Mouse (Mus musculus): ENCODE data around the gene Mettl21a. TPM values are rescaled to one million over a fixed set of nuclear protein-coding genes. Genes with fewer than 3 reads are reported as not detected.
A peak's percentile ranks its signal among the peaks of the same experiment; 100 is the strongest.

Mettl21a gene
- 6.7 and 7.4 TPM in 2 replicates for polyA plus RNA-seq (2015; fragmentation: Nextera tagmentation; extraction: Ambion mirVana)

DNA sequence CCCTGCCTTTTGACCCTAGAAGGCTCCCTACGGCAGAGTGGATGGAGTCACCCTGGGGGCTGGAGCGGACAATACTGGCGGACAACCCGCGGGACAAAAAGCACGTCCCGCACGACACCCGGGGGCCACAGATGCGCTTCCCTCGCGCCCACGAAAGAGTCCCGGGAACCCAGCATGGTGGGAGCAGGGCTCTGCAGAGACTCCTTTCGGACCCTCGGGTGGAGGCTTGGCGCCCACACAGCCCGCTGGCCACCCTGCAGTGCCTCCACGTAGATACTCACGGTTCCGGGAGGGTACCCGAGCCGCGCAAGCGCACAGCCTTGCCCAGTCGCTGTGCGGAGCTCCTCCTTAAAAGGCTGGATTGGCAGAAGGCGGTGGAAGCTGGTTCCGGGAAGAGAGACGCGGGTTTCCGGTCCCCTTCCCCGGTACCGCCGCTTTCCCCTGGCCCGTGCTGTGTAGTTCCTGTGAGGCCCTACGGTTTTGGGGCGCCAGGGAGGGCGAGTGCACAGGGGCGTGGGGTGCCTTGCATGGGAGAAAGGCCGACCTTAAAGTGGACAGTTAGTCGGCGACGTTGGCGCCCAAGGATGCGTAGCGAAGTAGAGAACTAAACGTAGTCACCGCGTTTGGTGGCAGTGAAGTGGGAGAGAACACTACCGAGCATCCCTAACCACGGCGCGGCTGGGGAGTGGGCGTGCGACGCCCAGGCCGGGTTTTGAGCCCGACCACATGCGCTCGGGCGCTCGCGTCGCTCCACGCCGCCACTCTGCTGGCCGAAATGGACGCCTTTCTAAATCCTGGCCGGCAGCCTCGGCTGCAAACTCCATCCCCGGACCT is at the start of gene Mettl21a:
Mettl21a (minus strand) TSS at position 362 of the 834 bp plus-strand sequence.
- Histone ChIP-seq H3K4me3 (ENCODE audit: low read depth, low read length) (peak within 1 kb of the TSS; percentile 89), H3K4me2 (ENCODE audit: low read depth, low read length) (peak within 1 kb of the TSS; percentile 85), H3K9ac (replicated peaks) (peak within 1 kb of the TSS; percentile 88), H3K27me3 (ENCODE audit: insufficient read depth, low read length) (no peaks in the 10 kb centered on the region), H3K27ac (ENCODE audit: low read depth) (peak within 1 kb of the TSS; percentile 87), H3K36me3 (replicated peaks; ENCODE audit: insufficient read depth, low read length) (no peaks in the 10 kb centered on the region; the same call in 1 of the 2 replicates), H3K9me3 (ENCODE audit: low read length) (no peaks in the 10 kb centered on the region), H3K4me1 (ENCODE audit: insufficient read depth) (peaks cover 10% of the 10 kb centered on the region; the same call in 1 of the 2 replicates)
- no peak for TF ChIP-seq CTCF (IDR thresholded peaks at IDR 0.05; ENCODE audit: low read depth)
- TF ChIP-seq EP300 (IDR thresholded peaks at IDR 0.05; ENCODE audit: low read depth) = no peak
- DNase-seq = peak; percentile 89
- under 1% methylated on average over 72 of the region's 72 CpGs for WGBS (ENCODE audit: insufficient replicate concordance)
- peak; percentile 95 for ATAC-seq

DNA sequence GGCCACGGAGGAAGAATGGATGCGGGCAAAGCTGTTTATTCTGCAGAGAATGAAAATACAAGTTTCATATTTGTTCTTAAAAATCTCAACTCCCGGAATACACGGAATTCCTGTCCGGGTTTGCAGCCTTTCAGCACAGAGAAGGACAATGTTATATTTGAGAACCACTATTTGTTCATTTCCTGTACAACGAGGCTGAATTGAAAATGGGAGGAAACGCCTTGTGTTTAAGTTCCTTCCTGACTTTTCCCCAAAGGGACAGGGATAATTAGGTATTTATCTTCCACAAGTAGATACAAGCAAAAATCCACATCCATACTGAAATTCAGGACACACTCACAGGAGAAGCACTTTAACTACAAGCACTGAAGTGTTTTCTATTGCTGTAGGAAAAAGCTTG is 41.8 kb upstream of the Mettl21a start:
- no peak for DNase-seq
- Histone ChIP-seq H3K9ac (replicated peaks) (no peak overlapping the region), H3K27me3 (ENCODE audit: insufficient read depth, low read length) (no peaks in the 10 kb centered on the region), H3K4me3 (ENCODE audit: low read depth, low read length) (no peak overlapping the region), H3K27ac (ENCODE audit: low read depth) (peak overlapping the region; percentile 52; the same call in 1 of the 2 replicates), H3K36me3 (replicated peaks; ENCODE audit: insufficient read depth, low read length) (no peaks in the 10 kb centered on the region), H3K9me3 (ENCODE audit: low read length) (no peaks in the 10 kb centered on the region), H3K4me2 (ENCODE audit: low read depth, low read length) (no peak overlapping the region), H3K4me1 (ENCODE audit: insufficient read depth) (no peaks in the 10 kb centered on the region)
- TF ChIP-seq CTCF (IDR thresholded peaks at IDR 0.05; ENCODE audit: low read depth) (no peak), EP300 (IDR thresholded peaks at IDR 0.05; ENCODE audit: low read depth) (0 out of 2 replicates have a peak, but pooled peaks have one; percentile 24)
- 34% methylated on average over 7 of the region's 7 CpGs for WGBS (ENCODE audit: insufficient replicate concordance)
- no peak for ATAC-seq

DNA sequence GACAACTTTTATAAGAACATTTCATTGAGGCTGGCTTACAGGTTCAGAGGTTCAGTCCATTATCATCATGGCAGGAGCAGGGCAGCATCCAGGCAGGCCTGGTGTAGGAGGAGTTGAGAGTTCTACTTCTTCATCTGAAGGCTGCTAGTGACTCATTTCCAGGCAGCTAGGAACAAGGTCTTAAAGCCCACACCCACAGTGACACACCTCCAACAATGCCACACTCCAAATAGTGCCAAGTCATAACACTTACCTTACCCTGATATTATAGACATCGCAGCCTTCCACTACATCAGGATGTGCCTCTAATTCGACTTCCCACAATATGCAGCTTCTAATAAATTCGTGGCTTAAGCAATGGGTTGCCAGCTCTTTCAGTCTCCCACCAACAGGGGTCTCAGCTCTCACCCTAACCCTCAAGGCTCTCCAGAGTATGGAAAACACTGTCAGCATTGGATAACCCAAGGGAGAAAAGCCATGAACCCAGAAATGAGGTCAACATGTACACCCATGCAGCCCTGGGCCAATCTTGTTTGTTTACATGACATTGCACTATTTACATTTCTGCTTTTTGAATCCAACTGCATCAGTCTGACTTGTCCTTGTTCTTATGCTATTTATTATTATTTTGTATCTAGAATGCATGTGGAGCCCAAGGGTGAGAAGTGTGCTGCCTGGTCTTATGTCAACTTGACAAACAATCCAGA is 39.5 kb upstream of the Mettl21a start:
- H3K4me2 ChIP-seq (ENCODE audit: low read depth, low read length) = no peak overlapping the region
- WGBS (ENCODE audit: insufficient replicate concordance) = 70% methylated on average over 3 of the region's 3 CpGs
- H3K27ac ChIP-seq (ENCODE audit: low read depth) = no peak overlapping the region
- TF ChIP-seq EP300 (IDR thresholded peaks at IDR 0.05; ENCODE audit: low read depth) (no peak), CTCF (IDR thresholded peaks at IDR 0.05; ENCODE audit: low read depth) (no peak)
- H3K36me3 ChIP-seq (replicated peaks; ENCODE audit: insufficient read depth, low read length) = no peaks in the 10 kb centered on the region
- ATAC-seq (peak; percentile 63), DNase-seq (no peak)
- no peak overlapping the region for H3K4me3 ChIP-seq (ENCODE audit: low read depth, low read length)
- no peaks in the 10 kb centered on the region for H3K9me3 ChIP-seq (ENCODE audit: low read length)
- H3K4me1 ChIP-seq (ENCODE audit: insufficient read depth) = no peaks in the 10 kb centered on the region
- H3K27me3 ChIP-seq (ENCODE audit: insufficient read depth, low read length) = no peaks in the 10 kb centered on the region
- no peak overlapping the region for H3K9ac ChIP-seq (replicated peaks)

DNA sequence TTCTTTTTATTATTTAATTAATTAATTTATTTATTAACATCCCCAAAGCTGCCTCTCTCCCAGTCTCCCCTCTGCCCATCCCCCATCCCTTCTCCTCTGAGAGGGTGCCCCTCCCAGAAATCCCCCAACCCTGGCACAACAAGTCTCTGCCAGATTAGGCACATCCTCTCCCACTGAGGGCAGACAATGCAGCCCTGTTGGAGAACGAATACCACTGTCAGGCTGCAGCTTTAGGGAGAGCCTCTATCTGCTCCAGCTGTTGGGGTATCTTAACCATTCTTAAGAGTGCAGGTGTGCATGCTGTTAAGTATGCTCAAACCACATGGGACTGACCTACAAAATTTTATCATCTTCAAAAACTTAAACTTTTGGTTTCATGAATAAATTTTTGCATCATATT is 38.4 kb upstream of the Mettl21a start:
- ATAC-seq = no peak
- 50% methylated on average over 1 of the region's 1 CpGs for WGBS (ENCODE audit: insufficient replicate concordance)
- Histone ChIP-seq H3K27ac (ENCODE audit: low read depth) (no peak overlapping the region), H3K4me2 (ENCODE audit: low read depth, low read length) (no peak overlapping the region), H3K4me3 (ENCODE audit: low read depth, low read length) (no peak overlapping the region), H3K9ac (replicated peaks) (no peak overlapping the region), H3K9me3 (ENCODE audit: low read length) (no peaks in the 10 kb centered on the region), H3K36me3 (replicated peaks; ENCODE audit: insufficient read depth, low read length) (no peaks in the 10 kb centered on the region), H3K27me3 (ENCODE audit: insufficient read depth, low read length) (no peaks in the 10 kb centered on the region), H3K4me1 (ENCODE audit: insufficient read depth) (no peaks in the 10 kb centered on the region)
- DNase-seq = no peak
- TF ChIP-seq EP300 (IDR thresholded peaks at IDR 0.05; ENCODE audit: low read depth) (no peak), CTCF (IDR thresholded peaks at IDR 0.05; ENCODE audit: low read depth) (no peak)

DNA sequence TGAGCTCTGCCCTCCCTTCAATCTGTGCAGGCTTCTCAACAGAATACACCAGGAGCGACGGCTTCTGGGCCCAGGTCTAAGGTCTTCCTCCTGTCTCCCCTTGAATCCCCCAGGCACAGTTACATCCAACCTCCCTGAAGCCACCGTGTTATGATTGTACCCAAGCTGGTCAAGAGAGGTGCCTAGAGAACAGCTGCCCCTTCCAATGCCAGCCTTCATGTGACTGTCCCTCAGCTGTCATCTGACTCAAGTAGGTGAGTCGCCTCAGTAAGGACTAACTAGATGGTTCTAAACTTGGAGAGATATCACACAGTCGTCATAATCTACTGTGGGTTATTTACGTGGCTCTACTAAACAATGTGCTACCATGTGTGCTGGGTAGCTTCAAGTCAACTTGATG is 36.7 kb upstream of the Mettl21a start:
- no peak for DNase-seq
- Histone ChIP-seq H3K4me2 (ENCODE audit: low read depth, low read length) (no peak overlapping the region), H3K27ac (ENCODE audit: low read depth) (no peak overlapping the region), H3K4me3 (ENCODE audit: low read depth, low read length) (no peak overlapping the region), H3K36me3 (replicated peaks; ENCODE audit: insufficient read depth, low read length) (no peaks in the 10 kb centered on the region), H3K9me3 (ENCODE audit: low read length) (no peaks in the 10 kb centered on the region), H3K4me1 (ENCODE audit: insufficient read depth) (no peaks in the 10 kb centered on the region), H3K27me3 (ENCODE audit: insufficient read depth, low read length) (no peaks in the 10 kb centered on the region), H3K9ac (replicated peaks) (no peak overlapping the region)
- WGBS (ENCODE audit: insufficient replicate concordance) = 83% methylated on average over 6 of the region's 6 CpGs
- ATAC-seq = no peak
- TF ChIP-seq CTCF (IDR thresholded peaks at IDR 0.05; ENCODE audit: low read depth) = no peak

DNA sequence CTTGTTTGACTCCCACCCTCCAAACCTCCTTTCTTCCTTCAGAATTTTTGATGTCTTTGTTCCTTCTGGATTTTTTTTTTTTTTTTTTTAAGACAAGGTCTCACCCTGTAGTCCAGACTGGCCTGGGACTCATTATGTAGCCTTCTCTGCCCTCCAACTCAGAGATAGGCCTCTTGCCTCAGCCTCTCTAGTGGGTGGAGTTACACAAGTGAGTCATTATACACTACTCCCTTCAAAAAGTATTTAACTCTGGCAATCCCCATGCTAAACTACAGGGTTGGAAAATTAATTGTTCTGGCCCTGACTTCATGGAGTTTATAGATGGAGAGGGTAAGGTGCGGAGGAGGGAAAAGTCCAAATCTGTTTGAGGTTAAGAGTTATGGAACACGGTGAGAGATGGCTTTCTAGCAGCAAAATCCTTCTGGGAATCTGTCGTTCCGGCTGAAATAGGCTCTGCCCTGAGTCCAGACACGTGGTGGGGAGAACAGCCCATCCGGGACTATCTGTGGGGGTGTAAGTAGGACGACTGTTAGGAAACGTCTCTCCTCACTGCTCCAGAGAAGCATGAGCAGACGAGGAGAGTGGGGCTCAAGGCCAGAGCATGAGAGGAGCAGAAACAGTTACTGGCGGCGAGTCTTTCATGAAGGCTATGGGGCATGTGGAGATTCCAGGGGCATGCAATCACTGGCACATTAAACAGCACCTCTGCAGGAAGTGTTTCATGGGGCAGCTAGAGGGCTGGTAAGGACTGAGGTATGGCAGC is 32.5 kb upstream of the Mettl21a start:
- Histone ChIP-seq H3K9me3 (ENCODE audit: low read length) (no peaks in the 10 kb centered on the region), H3K36me3 (replicated peaks; ENCODE audit: insufficient read depth, low read length) (no peaks in the 10 kb centered on the region), H3K27ac (ENCODE audit: low read depth) (no peak overlapping the region), H3K9ac (replicated peaks) (no peak overlapping the region), H3K4me3 (ENCODE audit: low read depth, low read length) (no peak overlapping the region), H3K4me2 (ENCODE audit: low read depth, low read length) (no peak overlapping the region), H3K4me1 (ENCODE audit: insufficient read depth) (no peaks in the 10 kb centered on the region), H3K27me3 (ENCODE audit: insufficient read depth, low read length) (no peaks in the 10 kb centered on the region)
- 69% methylated on average over 11 of the region's 11 CpGs for WGBS (ENCODE audit: insufficient replicate concordance)
- TF ChIP-seq CTCF (IDR thresholded peaks at IDR 0.05; ENCODE audit: low read depth) = no peak
- TF ChIP-seq EP300 (IDR thresholded peaks at IDR 0.05; ENCODE audit: low read depth) = no peak
- DNase-seq = no peak
- ATAC-seq = no peak
